Mouse (Mus musculus): ENCODE measurements at regions not wholly inside any gene's neighbourhood (a gene's known extent, or its start where the extent isn't known, plus 50 kb on each side); places are given as distances from the start of the nearest gene placed in this dataset.

- Histone ChIP-seq H3K27ac (no peak overlapping the region), H3K4me2 (replicated peaks) (no peak overlapping the region), H3K4me1 (peaks cover 6% of the 10 kb centered on the region; the same call in 1 of the 2 replicates), H3K36me3 (no peaks in the 10 kb centered on the region), H3K27me3 (no peaks in the 10 kb centered on the region), H3K4me3 (no peak overlapping the region), H3K9me3 (no peaks in the 10 kb centered on the region), H3K9ac (no peak overlapping the region)
- ATAC-seq (ENCODE audit: insufficient number of reproducible peaks, insufficient read depth, low FRiP score, low TSS enrichment), result no peak
- WGBS, result 61% methylated on average over 3 of the region's 3 CpGs
Observed at GRCm38 (mm10) chr12:54447354-54447753, 209.0 kb downstream of the Sptssa start.

- peaks cover 6% of the 10 kb centered on the region; the same call in 1 of the 2 replicates for H3K4me1 ChIP-seq
- no peak overlapping the region for H3K9ac ChIP-seq
- H3K36me3 ChIP-seq, result no peaks in the 10 kb centered on the region
- 88% methylated on average over 7 of the region's 7 CpGs for WGBS
- H3K4me2 ChIP-seq (replicated peaks), result no peak overlapping the region
- no peak for ATAC-seq (ENCODE audit: insufficient number of reproducible peaks, insufficient read depth, low FRiP score, low TSS enrichment)
- H3K9me3 ChIP-seq, result no peaks in the 10 kb centered on the region
- no peak overlapping the region for H3K27ac ChIP-seq
- H3K27me3 ChIP-seq, result no peaks in the 10 kb centered on the region
- no peak overlapping the region for H3K4me3 ChIP-seq
Observed at GRCm38 (mm10) chr12:54446356-54446755, 210.0 kb downstream of the Sptssa start.

- Histone ChIP-seq H3K4me2 (replicated peaks) (no peak overlapping the region), H3K27ac (no peak overlapping the region), H3K27me3 (no peaks in the 10 kb centered on the region), H3K4me3 (no peak overlapping the region), H3K9ac (no peak overlapping the region), H3K9me3 (no peaks in the 10 kb centered on the region), H3K4me1 (peaks cover 6% of the 10 kb centered on the region; the same call in 1 of the 2 replicates), H3K36me3 (no peaks in the 10 kb centered on the region)
- WGBS, result 45% methylated on average over 4 of the region's 4 CpGs
- no peak for ATAC-seq (ENCODE audit: insufficient number of reproducible peaks, insufficient read depth, low FRiP score, low TSS enrichment)
Observed at GRCm38 (mm10) chr12:54444416-54444815, 212.0 kb downstream of the Sptssa start.

GRCm38 (mm10) chr12:54443285-54443684 lies 213.1 kb downstream of the Sptssa start:
- Histone ChIP-seq H3K27me3 (no peaks in the 10 kb centered on the region), H3K27ac (no peak overlapping the region), H3K4me2 (replicated peaks) (no peak overlapping the region), H3K9ac (no peak overlapping the region), H3K36me3 (no peaks in the 10 kb centered on the region), H3K4me3 (no peak overlapping the region), H3K9me3 (no peaks in the 10 kb centered on the region), H3K4me1 (peaks cover 6% of the 10 kb centered on the region; the same call in 1 of the 2 replicates)
- ATAC-seq (ENCODE audit: insufficient number of reproducible peaks, insufficient read depth, low FRiP score, low TSS enrichment), result no peak
- 52% methylated on average over 2 of the region's 2 CpGs for WGBS

GRCm38 (mm10) chr12:54442408-54442807 lies 214.0 kb downstream of the Sptssa start:
- Histone ChIP-seq H3K27ac (no peak overlapping the region), H3K4me2 (replicated peaks) (no peak overlapping the region), H3K36me3 (no peaks in the 10 kb centered on the region), H3K27me3 (no peaks in the 10 kb centered on the region), H3K9me3 (no peaks in the 10 kb centered on the region), H3K4me3 (no peak overlapping the region), H3K9ac (no peak overlapping the region), H3K4me1 (0 out of 2 replicates have a peak, but pooled peaks cover 6% of the 10 kb centered on the region)
- 54% methylated on average over 11 of the region's 11 CpGs for WGBS
- peak; percentile 69; the same call in 1 of the 2 replicates for ATAC-seq (ENCODE audit: insufficient number of reproducible peaks, insufficient read depth, low FRiP score, low TSS enrichment)

- no peak overlapping the region for H3K4me3 ChIP-seq
- ATAC-seq (ENCODE audit: insufficient number of reproducible peaks, insufficient read depth, low FRiP score, low TSS enrichment), result no peak
- 74% methylated on average over 6 of the region's 6 CpGs for WGBS
Observed at GRCm38 (mm10) chr12:54440851-54441593, 215.4 kb downstream of the Sptssa start.

GRCm38 (mm10) chr12:54438793-54439192 lies 217.6 kb downstream of the Sptssa start:
- ATAC-seq (ENCODE audit: insufficient number of reproducible peaks, insufficient read depth, low FRiP score, low TSS enrichment), result no peak
- Histone ChIP-seq H3K4me2 (replicated peaks) (no peak overlapping the region), H3K4me1 (0 out of 2 replicates have a peak, but pooled peaks cover 6% of the 10 kb centered on the region), H3K27ac (no peak overlapping the region), H3K4me3 (no peak overlapping the region), H3K9me3 (no peaks in the 10 kb centered on the region), H3K27me3 (no peaks in the 10 kb centered on the region), H3K36me3 (no peaks in the 10 kb centered on the region), H3K9ac (no peak overlapping the region)
- WGBS, result 65% methylated on average over 4 of the region's 4 CpGs

More at GRCm38 (mm10) chr12:54440851-54441593, 215.4 kb downstream of the Sptssa start:
- no peak overlapping the region for H3K9ac ChIP-seq
- no peaks in the 10 kb centered on the region for H3K27me3 ChIP-seq
- H3K4me2 ChIP-seq (replicated peaks), result no peak overlapping the region
- no peaks in the 10 kb centered on the region for H3K36me3 ChIP-seq
- H3K27ac ChIP-seq, result no peak overlapping the region
- H3K4me1 ChIP-seq, result 0 out of 2 replicates have a peak, but pooled peaks cover 6% of the 10 kb centered on the region
- no peaks in the 10 kb centered on the region for H3K9me3 ChIP-seq

- Histone ChIP-seq H3K9ac (no peak overlapping the region), H3K27me3 (no peaks in the 10 kb centered on the region), H3K9me3 (no peaks in the 10 kb centered on the region), H3K4me3 (no peak overlapping the region), H3K4me2 (replicated peaks) (no peak overlapping the region), H3K36me3 (no peaks in the 10 kb centered on the region), H3K4me1 (no peaks in the 10 kb centered on the region), H3K27ac (no peak overlapping the region)
- ATAC-seq (ENCODE audit: insufficient number of reproducible peaks, insufficient read depth, low FRiP score, low TSS enrichment), result no peak
- WGBS, result 86% methylated on average over 6 of the region's 6 CpGs
Observed at GRCm38 (mm10) chr12:54425236-54425635, 221.6 kb upstream of the Egln3 start.

GRCm38 (mm10) chr12:54414829-54415228 lies 211.2 kb upstream of the Egln3 start:
- Histone ChIP-seq H3K27me3 (no peaks in the 10 kb centered on the region), H3K4me1 (no peaks in the 10 kb centered on the region), H3K4me3 (no peak overlapping the region), H3K36me3 (no peaks in the 10 kb centered on the region), H3K4me2 (replicated peaks) (no peak overlapping the region), H3K27ac (no peak overlapping the region), H3K9ac (no peak overlapping the region), H3K9me3 (no peaks in the 10 kb centered on the region)
- no peak for ATAC-seq (ENCODE audit: insufficient number of reproducible peaks, insufficient read depth, low FRiP score, low TSS enrichment)
- WGBS, result 48% methylated on average over 1 of the region's 1 CpGs

- Histone ChIP-seq H3K4me2 (replicated peaks) (no peak overlapping the region), H3K9ac (no peak overlapping the region), H3K4me1 (no peaks in the 10 kb centered on the region), H3K27ac (no peak overlapping the region), H3K27me3 (no peaks in the 10 kb centered on the region), H3K4me3 (no peak overlapping the region), H3K9me3 (no peaks in the 10 kb centered on the region), H3K36me3 (no peaks in the 10 kb centered on the region)
- 83% methylated on average over 5 of the region's 5 CpGs for WGBS
- no peak for ATAC-seq (ENCODE audit: insufficient number of reproducible peaks, insufficient read depth, low FRiP score, low TSS enrichment)
Observed at GRCm38 (mm10) chr12:54414201-54414600, 210.5 kb upstream of the Egln3 start.

- H3K4me3 ChIP-seq, result no peak overlapping the region
- H3K9ac ChIP-seq, result no peak overlapping the region
- 0 out of 2 replicates have a peak, but pooled peaks cover under 1% of the 10 kb centered on the region for H3K4me1 ChIP-seq
- H3K4me2 ChIP-seq (replicated peaks), result no peak overlapping the region
- no peaks in the 10 kb centered on the region for H3K27me3 ChIP-seq
- 55% methylated on average over 7 of the region's 7 CpGs for WGBS
- ATAC-seq (ENCODE audit: insufficient number of reproducible peaks, insufficient read depth, low FRiP score, low TSS enrichment), result no peak
- H3K27ac ChIP-seq, result no peak overlapping the region
- H3K36me3 ChIP-seq, result no peaks in the 10 kb centered on the region
- H3K9me3 ChIP-seq, result no peaks in the 10 kb centered on the region
Observed at GRCm38 (mm10) chr12:54410038-54410605, 206.5 kb upstream of the Egln3 start.

- Histone ChIP-seq H3K36me3 (no peaks in the 10 kb centered on the region), H3K9ac (no peak overlapping the region), H3K27ac (no peak overlapping the region), H3K4me1 (0 out of 2 replicates have a peak, but pooled peaks cover 4% of the 10 kb centered on the region), H3K9me3 (no peaks in the 10 kb centered on the region), H3K4me3 (no peak overlapping the region), H3K4me2 (replicated peaks) (no peak overlapping the region), H3K27me3 (no peaks in the 10 kb centered on the region)
- WGBS, result 81% methylated on average over 6 of the region's 6 CpGs
- ATAC-seq (ENCODE audit: insufficient number of reproducible peaks, insufficient read depth, low FRiP score, low TSS enrichment), result no peak
Observed at GRCm38 (mm10) chr12:54408906-54409305, 205.2 kb upstream of the Egln3 start.
